Mouse (Mus musculus) Muller cell, postnatal 12 days (primary cell): Measurements from ENCODE around the gene Agtrap.

Experiments
- DNase-seq: peaks from one replicate; pipeline ENCODE4 v3.0.0-alpha.2; 2015; ENCODE audit errors: inconsistent ontology term

The Agtrap gene

GRCm38 (mm10) chr4:148107621-148108291 lies 19.9 kb upstream of the Agtrap start:
- no peak for DNase-seq

DNA sequence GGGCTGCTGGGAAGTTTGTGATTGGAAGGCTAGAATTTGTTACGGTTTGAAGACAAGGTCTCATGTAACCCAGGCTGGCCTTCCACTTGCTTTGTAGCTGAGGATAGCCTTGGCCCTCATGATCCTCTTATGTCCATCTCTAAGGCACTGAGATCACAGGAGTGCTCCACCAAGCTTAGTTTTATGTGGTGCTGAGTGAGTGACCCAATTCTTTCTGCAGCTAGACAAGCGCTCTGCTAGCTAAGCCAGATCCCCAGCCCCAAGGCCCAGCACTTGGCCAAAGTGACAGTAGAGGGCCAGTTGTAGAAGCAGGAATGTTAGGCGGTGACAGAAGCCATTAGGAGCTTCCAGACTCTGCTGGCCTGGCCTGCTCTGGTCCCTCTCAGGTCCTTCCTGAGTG lies 16.3 kb upstream of the Agtrap start:
- no peak for DNase-seq

DNA sequence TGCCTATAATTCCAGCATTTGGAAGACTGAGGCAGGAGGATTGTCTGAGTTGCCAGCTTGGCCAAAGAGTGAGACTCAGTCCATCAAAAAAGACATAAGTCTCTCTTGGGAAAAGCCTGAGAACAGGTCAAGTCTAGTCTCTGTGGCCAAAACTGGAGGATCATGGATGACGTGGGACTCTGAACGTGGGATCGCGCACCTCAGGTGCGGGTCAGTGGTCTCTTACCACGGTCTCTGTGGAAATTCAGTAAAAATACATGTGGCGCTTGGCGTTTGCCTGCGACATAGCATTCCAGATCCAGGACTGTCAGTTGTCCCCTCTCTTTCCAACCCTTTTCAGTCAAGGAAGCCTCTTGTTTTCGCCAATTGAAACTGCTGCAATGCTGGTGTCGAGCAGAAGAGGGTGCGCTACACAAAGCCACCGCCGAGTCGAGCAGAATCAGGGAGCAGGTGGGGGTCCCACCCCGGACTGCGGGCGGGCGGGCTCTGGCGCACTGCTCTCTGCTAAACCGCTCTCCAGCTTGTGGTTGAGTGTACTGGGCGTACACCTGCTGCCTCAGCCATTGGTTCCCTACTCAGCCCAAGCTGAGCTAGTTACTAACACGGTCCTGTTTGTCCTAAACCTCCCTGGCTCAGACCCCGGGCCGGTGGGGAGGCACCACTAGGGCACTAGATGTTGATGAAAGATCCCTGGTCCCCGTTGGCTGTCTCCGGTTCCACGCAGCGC lies 14.1 kb upstream of the Agtrap start:
- DNase-seq = peak; percentile 75

- DNase-seq = no peak
These were observed 10.8 kb upstream of the Agtrap start for GRCm38 (mm10) chr4:148098666-148099065.

GRCm38 (mm10) chr4:148097936-148098335 lies 10.1 kb upstream of the Agtrap start:
- DNase-seq = no peak

GRCm38 (mm10) chr4:148095081-148095480 lies 7.2 kb upstream of the Agtrap start:
- no peak for DNase-seq

DNA sequence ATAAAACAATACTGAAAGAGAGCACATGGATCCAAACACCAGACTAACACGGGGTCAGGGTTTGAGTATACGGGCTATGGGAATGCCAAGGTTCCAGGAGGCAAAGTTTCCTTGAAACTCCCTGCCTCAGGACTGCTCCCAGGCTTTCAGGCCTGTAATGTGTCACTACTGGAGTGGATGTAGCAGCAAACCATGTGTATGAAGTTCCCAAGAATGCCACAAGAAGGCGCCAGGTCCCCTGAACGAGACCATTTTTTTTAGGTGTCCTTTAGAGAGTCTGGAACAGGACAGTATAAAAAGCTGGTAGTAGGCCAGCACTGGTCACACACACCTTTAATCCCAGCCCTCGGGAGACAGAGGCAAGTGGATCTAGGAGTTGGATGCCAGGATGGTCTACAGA lies 6.3 kb upstream of the Agtrap start:
- no peak for DNase-seq

GRCm38 (mm10) chr4:148092551-148093271 lies 4.9 kb upstream of the Agtrap start:
- DNase-seq = no peak

DNA sequence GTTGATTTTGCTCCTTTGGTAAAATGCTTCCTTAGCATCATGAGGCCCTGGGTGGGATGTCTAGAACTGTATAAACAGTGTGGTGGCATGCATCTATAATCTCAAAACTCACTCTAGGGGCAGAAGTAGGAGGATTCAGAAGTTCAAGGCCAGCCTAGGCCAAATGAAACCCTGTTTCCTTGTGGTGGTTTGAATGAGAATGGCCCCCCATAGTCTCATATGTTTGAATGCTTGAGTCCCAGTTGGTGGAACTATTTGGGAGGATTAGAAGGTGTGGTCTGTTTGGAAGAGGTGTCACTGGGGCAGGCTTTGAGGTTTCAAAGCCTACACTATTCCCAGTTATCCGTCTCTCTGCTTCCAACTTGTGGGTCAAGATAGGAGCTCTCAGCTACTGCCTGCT lies 3.4 kb upstream of the Agtrap start:
- DNase-seq = no peak

DNA sequence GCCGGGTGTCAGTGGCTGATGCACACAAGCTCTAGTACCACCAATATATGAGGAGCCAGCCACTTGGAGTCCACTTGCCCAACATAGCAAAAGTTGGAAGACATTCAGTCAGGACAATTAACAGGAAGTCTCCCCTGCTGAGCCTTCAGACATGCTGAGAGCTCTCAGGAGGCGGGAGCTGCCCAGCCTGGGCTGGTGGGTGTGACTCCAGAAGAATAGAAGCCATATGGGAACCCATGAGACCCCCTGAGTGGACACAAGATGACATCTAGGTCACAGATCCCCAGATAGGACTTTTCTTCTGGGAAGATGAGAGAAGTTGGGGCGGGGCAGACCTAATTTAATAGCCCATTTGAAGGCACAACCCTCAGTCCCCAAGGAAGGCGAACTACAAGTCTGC lies 1.3 kb upstream of the Agtrap start:
- DNase-seq = no peak

DNA sequence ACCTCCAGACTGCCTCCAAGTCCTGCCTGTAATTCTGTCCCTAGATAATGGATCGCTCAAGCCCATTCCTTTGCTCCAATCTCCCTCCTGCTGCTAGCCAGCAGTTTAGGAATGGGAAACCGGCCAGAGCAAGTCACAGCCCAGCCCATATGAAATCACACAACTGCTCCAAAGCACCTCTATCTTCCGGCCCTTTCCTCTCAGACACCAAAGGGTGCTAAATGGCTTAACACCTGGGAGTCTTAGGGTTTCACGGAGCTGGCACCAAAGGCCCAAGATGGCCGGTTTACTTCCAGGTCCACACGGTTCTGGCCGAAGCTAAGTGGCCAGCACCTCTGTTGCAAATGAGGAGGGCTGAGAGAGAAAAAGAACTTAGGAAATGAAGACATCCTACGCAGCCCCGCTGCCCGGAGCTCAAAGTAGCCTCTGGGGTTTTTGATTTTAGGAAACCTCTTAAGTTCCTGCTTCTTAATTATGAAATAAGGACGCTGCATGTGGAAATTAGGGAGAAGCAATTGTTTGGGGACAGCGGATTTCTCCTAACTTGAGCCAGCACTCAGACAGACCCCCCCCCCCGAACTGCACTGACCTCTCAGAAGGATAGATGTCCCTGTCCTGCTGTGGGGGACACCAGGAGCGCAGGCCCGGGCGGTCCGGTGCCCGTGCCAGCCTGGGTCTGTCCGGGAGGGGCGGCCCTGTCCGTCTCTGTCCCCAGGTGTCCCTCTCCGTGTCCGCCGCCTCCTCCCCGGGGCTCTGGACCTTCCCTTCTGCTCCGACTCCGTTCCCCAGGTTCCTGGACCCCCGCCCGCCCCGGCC lies 532 bp downstream of the Agtrap start:
- DNase-seq = peak; percentile 52

DNA sequence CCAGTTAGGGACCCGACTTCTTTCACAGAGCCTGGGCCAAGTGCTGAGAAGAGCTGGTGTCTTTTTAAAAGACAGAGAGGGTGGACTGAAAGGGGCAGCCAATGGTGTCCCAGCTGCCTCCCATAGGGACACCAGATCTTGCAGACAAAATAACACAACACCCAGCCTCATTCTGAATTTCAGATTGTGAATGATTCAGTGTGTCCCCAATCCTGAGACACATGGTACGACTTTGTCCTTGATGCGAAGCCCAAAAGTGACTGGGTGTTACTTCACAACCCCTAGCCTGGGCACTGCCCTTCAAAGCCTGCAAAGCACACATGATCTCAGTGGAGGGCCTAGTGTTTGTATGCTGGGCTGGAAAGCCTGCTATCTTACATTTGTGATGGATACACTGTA lies 1.9 kb downstream of the Agtrap start:
- no peak for DNase-seq

DNA sequence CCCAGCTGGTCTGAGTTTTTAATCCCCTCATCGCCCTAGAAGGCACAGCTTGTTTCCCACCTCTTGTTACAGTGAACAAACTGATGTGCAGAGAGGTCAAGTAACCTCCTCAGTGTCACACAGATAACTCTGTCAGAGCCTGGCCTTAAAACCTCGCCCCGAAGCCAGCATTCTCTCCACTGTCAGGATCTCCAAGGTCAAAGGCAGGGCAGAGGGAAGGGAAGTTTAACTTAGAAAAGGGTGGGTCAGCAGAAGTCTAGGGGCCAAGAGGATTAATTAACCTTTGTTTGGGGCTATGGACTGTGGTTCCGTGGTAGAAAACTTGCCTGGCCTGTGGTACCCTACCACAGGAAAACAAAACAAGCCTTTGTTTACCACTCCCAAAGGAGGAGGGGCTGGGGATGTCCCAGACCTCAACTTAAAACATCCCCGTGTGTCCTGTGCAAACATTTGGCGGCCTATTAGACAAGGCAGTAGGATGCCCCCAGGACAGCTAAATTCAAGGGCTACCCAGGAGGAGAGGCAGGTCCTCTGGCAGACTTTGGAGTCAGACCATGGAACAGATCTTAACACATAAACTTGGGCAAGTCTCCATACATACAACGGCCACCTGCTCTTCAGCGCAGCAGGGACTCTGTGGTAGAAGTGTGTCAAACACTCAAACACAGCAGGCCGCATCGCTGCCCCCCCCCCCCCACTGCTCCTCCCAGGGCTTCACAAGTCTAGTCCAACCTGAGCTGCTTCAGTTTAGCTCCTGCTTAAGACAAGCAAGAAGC lies 2.5 kb downstream of the Agtrap start:
- peak; percentile 33 for DNase-seq

DNA sequence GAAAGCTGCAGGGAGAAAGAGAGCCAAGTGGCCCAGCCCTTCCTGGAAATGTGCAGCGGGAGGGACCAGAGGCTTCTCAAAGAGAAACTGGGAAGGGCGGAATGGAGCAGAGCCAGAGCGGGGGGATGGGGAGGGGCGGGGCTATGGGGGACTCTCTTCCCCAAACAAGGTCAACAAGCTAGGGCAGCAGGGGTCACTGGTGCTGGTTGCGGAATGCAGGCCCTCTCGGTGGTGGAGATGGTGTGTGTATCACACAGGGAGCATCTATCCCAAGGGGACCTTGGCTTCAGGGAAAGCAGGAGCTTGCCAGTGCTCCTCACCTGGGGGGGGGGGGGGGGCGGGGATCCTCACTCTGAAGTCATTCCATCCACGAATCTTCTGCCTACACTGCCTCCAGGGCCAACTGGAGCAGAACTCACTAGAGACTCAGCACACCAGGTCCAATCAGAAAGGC lies 3.5 kb downstream of the Agtrap start:
- peak; percentile 19 for DNase-seq

GRCm38 (mm10) chr4:148083176-148083899 lies 4.5 kb downstream of the Agtrap start:
- DNase-seq = peak; percentile 16

DNA sequence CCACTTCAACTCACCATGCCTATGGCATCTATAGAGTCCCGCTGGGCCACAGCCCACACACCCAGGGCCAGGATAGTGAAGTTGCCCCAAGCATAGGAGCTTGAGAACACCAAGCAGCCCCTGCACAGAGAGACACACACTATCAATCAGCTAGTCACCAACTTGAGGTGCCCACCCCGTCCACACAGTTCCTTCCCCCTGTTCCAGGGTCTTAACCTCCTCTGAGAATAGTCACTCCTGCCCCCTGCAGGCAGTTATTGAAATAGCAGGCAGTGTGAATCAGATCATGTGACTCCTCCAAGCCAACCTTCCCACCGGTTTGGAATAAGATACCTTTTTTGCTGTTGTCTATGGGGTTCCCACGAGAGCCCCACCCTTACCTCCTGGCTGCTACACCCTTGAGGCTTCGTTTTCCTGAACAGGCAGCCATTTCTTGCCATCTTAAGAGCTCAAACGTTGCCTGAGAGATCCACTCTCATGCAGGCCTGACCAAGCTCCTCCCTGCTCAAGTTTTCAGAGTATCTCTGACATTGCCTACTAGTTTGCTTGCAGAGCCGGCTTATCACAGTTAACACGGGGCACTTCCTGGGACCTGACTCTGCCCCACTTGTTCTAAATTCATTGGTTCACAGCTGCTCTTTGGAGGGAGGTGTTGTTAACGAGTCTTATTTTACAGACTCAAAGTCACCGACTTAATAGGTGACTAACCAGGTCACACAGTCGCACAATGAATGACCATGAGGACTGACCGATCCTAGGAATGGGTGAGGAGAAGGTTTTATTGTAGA lies 5.4 kb downstream of the Agtrap start:
- DNase-seq = peak; percentile 25

DNA sequence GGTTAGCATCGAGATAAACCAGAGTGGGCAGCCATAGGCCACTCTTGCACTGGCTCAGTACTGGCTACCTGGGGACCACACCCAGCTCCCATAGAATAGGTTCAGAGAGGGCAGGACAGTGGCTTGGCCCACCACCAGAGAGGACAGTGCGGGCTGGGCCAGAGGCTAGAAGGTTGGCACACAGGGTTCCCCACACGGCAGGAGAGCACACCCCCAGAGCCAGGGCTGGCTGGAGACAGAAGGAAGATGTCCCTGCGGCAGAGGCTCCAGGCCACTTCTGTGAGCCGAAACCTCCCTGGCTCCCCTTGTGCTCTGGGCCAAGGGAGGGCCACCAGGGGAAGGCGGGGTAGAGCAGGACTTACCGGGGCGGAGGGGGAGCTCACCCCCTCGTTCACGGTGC lies 6.6 kb downstream of the Agtrap start:
- no peak for DNase-seq

GRCm38 (mm10) chr4:148080597-148080973 lies 7.2 kb downstream of the Agtrap start:
- no peak for DNase-seq

GRCm38 (mm10) chr4:148079944-148080596 lies 7.8 kb downstream of the Agtrap start:
- DNase-seq = no peak
